Mouse (Mus musculus) midbrain, embryonic 11.5 days (tissue): ENCODE data around the gene Eya2. TPM values are rescaled to one million over a fixed set of nuclear protein-coding genes. Genes with fewer than 3 reads are reported as not detected.
A peak's percentile ranks its signal among the peaks of the same experiment; 100 is the strongest.

ENCODE experiments used
- ATAC-seq: fragments of 200-750 bp; cut with Nextera tagmentation; 2 replicates; pipeline ENCODE4 v1.8.0; 2017; ENCODE audit warnings: moderate TSS enrichment, moderate library complexity; ENCODE audit not compliant: low FRiP score
- DNase-seq: peaks from one replicate; pipeline ENCODE4 v3.0.0; 2015; ENCODE audit warnings: low spot score; ENCODE audit errors: missing footprints
- H3K27ac ChIP-seq: fragments of 300-500 bp; sonication (generic); 2 replicates; pipeline ENCODE4 v1.5.1; 2014; ENCODE audit warnings: low read depth, low read length
- H3K27me3 ChIP-seq: fragments of 300-500 bp; sonication (generic); 2 replicates; pipeline ENCODE4 v1.6.1; 2014; ENCODE audit warnings: mild to moderate bottlenecking, low read length, moderate library complexity, mixed read lengths; ENCODE audit not compliant: control insufficient read depth, insufficient read depth
- H3K36me3 ChIP-seq: fragments of 300-500 bp; sonication (generic); 2 replicates; pipeline ENCODE4 v1.6.1; 2014; ENCODE audit warnings: mild to moderate bottlenecking, low read length, moderate library complexity, mixed read lengths; ENCODE audit not compliant: control insufficient read depth, insufficient read depth
- H3K4me1 ChIP-seq: fragments of 300-500 bp; sonication (generic); 2 replicates; pipeline ENCODE4 v1.6.1; 2014; ENCODE audit warnings: low read length; ENCODE audit not compliant: control insufficient read depth, insufficient read depth
- H3K4me2 ChIP-seq: fragments of 300-500 bp; sonication (generic); 2 replicates; pipeline ENCODE4 v1.6.1; 2014; ENCODE audit warnings: mild to moderate bottlenecking, moderate library complexity
- H3K4me3 ChIP-seq: fragments of 300-500 bp; sonication (generic); 2 replicates; pipeline ENCODE4 v1.5.1; 2014; ENCODE audit warnings: low read depth, low read length
- H3K9ac ChIP-seq: fragments of 300-500 bp; sonication (generic); 2 replicates; pipeline ENCODE4 v1.6.1; 2014; ENCODE audit warnings: low read length
- H3K9me3 ChIP-seq: fragments of 300-500 bp; sonication (generic); 2 replicates; pipeline ENCODE4 v1.6.1; 2016; ENCODE audit warnings: low read length; ENCODE audit not compliant: control insufficient read depth
- WGBS: fragments of 180-500 bp; shearing (Covaris S2); extraction: QIAGEN DNeasy Blood & Tissue Kit; methylation state at CpG from one replicate; pipeline ENCODE4 v1.1.7; 2014; 5-methylcytosine and 5-hydroxymethylcytosine counted together
- polyA plus RNA-seq: library from polyadenylated mRNA; unstranded; fragments of >200 nt; fragmentation: Nextera tagmentation; extraction: Ambion mirVana; gene quantifications from 2 replicates; pipeline ENCODE4 v1.2.1, GENCODE M21; 2014

Eya2 gene
- polyA plus RNA-seq, 1 experiment from 2014 or later = 6.9 TPM

DNA sequence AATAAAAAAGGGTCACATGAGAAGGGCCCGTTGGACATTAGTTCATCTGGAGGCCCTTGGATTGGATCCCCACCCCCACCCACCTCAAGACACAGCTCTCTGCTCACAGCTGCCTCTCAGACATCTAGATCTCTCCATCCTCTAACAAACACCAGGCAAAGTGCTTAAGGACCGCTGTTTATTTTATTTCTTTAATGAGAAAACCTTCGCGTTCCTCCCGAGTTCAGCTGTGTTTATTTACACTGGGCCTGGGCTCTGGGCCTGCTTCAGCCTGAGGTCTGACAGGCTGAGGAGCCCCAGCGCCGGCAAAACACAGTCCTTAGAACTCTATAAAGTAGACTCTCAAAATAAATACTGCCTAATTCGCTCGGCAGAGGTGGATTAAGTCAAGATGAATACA is 146.2 kb downstream of the Eya2 start:
- peaks cover 18% of the 10 kb centered on the region for H3K4me1 ChIP-seq
- ATAC-seq (no peak), DNase-seq (peak; percentile 91)
- no peaks in the 10 kb centered on the region for H3K9me3 ChIP-seq
- no peaks in the 10 kb centered on the region for H3K36me3 ChIP-seq
- no peak overlapping the region for H3K4me2 ChIP-seq
- no peak overlapping the region for H3K4me3 ChIP-seq
- no peaks in the 10 kb centered on the region for H3K27me3 ChIP-seq
- no peak overlapping the region for H3K9ac ChIP-seq
- H3K27ac ChIP-seq = peak overlapping the region; percentile 27; the same call in 1 of the 2 replicates
- 4% methylated on average over 9 of the region's 9 CpGs for WGBS

DNA sequence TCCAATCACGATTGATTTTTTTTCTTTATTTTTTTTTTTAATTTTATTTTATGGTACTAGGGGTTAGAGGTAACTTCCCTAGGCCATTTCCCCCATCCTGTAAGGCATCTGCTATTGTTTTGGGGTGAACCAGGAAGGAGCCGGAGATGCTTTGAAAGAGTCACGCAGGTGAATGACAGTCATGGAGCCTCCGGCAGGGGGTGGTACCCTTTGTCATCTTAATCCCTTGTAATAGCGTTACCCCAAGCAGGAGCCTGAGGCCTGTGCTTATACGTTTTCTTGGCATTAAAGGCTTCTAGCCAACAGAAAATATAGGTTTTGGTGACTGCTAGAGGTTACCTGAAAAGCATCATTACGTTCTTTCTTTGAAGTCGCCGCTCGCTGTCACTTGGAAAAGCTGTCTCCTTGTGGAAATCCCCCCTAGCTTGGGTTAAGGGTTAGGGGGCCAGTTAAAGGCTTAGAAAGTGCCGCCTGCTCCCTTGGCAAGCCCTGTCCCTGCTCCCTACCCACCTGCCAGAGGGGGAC is 146.8 kb downstream of the Eya2 start:
- Histone ChIP-seq H3K4me1 (peaks cover 18% of the 10 kb centered on the region), H3K9ac (no peak overlapping the region), H3K4me2 (peak overlapping the region; percentile 0; the same call in 1 of the 2 replicates), H3K4me3 (no peak overlapping the region), H3K27ac (no peak overlapping the region), H3K9me3 (no peaks in the 10 kb centered on the region), H3K36me3 (no peaks in the 10 kb centered on the region), H3K27me3 (no peaks in the 10 kb centered on the region)
- 4% methylated on average over 11 of the region's 11 CpGs for WGBS
- DNase-seq (peak; percentile 91), ATAC-seq (no peak)

DNA sequence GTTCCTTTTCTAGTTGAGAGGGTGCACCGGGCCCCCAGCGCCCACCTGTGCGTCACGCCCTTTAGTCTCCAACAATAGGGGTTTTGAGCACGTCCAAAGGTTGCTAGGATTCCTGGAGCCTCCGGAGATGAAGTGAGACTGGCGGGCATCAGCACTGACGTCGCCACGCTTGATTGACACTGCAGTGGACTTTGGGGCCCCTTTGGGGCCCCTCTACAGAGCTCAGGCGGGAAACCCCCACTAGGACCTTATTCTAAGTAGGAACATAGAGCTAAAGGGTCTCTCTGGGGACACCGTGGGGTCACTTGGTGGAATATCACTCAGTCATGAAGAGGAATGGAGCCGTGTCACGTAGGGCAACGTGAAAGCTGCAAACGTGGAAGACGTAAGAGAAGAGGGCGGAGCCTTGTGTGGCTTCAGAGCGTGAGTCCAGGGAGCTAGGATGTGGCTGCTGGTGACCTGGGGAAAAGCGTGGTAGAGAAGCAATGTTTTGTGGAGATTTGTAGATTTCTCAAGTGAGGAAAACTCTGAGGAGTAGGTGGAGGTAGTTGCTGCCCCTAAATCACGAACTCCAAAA is 147.5 kb downstream of the Eya2 start:
- ATAC-seq = no peak
- DNase-seq = no peak
- H3K9me3 ChIP-seq = no peaks in the 10 kb centered on the region
- H3K36me3 ChIP-seq = no peaks in the 10 kb centered on the region
- no peak overlapping the region for H3K27ac ChIP-seq
- H3K4me1 ChIP-seq = peaks cover 18% of the 10 kb centered on the region
- H3K9ac ChIP-seq = no peak overlapping the region
- H3K27me3 ChIP-seq = no peaks in the 10 kb centered on the region
- no peak overlapping the region for H3K4me3 ChIP-seq
- WGBS = 13% methylated on average over 21 of the region's 21 CpGs
- H3K4me2 ChIP-seq = no peak overlapping the region

DNA sequence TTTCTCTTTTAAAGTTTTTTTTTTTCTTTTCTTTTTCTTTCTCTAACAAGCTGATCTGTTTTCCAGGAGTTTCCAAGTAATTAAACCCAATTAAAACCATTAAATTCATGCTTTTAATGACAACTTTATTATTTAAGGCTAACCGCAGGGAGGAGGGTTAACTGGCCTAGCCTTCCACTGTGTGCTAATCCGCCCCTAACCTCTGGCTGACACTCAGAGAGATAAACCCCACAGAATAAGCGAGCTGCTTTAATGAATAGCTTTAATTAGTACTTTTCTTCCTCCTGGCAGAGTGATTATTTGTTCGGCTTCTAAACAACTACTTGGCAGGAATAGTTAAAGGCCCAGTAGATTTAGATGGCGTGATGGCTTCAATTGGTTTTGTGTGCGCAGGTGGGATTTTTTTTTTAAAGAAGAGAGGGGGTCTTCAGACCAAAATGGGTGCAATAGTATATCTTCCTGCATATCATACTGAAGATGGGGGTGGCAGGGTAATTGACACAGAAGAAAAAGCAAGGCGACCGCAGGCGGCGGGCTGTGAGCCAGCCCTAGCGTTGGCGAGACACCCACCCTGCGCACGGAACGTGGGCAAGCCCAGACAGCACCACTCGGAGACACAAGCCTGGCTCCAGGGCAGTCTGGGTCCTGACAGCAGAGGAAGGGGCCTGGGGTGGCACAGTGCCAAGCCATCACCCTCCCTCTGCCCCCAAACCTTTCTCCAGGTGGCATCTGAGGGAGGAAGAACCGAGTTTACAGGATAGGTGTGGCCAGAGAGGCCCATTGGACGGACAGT is 150.7 kb downstream of the Eya2 start:
- ATAC-seq = no peak
- no peaks in the 10 kb centered on the region for H3K27me3 ChIP-seq
- no peaks in the 10 kb centered on the region for H3K36me3 ChIP-seq
- no peak overlapping the region for H3K27ac ChIP-seq
- 46% methylated on average over 18 of the region's 18 CpGs for WGBS
- H3K4me1 ChIP-seq = peaks cover 19% of the 10 kb centered on the region
- H3K9ac ChIP-seq = no peak overlapping the region
- no peak overlapping the region for H3K4me3 ChIP-seq
- no peaks in the 10 kb centered on the region for H3K9me3 ChIP-seq
- no peak for DNase-seq
- H3K4me2 ChIP-seq = no peak overlapping the region

DNA sequence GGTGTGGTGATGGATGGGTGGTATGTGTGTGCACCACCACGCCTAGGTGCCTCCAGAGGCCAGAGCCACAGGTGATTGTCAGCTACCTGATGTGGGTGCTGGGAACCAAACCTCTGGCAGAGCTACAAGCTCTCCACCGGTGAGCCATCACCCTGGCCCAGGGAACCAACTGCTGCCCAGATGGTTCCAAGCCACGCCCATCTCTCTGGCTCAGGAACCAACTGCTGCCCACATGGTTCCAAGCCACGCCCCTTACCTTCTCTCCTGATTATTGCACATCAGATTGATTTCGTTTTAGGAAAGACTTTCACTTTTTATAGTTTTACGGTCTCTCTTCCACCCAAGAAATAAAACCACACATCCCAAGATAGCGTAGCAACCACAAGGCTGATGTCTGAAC is 153.1 kb downstream of the Eya2 start:
- no peak overlapping the region for H3K9ac ChIP-seq
- ATAC-seq = no peak
- no peaks in the 10 kb centered on the region for H3K36me3 ChIP-seq
- no peaks in the 10 kb centered on the region for H3K9me3 ChIP-seq
- H3K4me2 ChIP-seq = no peak overlapping the region
- H3K27me3 ChIP-seq = no peaks in the 10 kb centered on the region
- H3K27ac ChIP-seq = no peak overlapping the region
- WGBS = 49% methylated on average over 7 of the region's 7 CpGs
- DNase-seq = no peak
- H3K4me1 ChIP-seq = peaks cover 4% of the 10 kb centered on the region; the same call in 1 of the 2 replicates
- H3K4me3 ChIP-seq = no peak overlapping the region

DNA sequence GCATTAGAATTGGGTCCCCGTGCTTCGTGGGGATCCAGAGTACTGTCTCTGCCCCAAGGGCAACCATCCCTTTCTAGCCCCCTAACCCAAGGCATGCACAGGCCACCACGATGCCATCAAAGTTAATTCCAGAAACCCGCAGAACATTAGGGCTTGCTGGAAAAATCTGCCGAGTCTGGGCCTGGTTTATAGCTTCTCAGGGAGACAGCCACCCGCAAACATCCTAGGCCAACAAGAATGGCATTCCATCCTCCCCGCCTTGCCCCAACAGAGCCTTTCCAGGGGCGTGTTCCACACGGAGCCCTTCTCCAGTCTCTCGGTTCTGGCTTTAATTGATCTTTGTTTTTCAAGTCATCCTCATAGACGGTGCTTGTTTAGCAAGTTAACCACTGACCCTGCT is 153.6 kb downstream of the Eya2 start:
- Histone ChIP-seq H3K4me2 (no peak overlapping the region), H3K27ac (no peak overlapping the region), H3K4me3 (no peak overlapping the region), H3K27me3 (no peaks in the 10 kb centered on the region), H3K36me3 (no peaks in the 10 kb centered on the region), H3K4me1 (peaks cover 4% of the 10 kb centered on the region; the same call in 1 of the 2 replicates), H3K9ac (no peak overlapping the region), H3K9me3 (no peaks in the 10 kb centered on the region)
- WGBS = 13% methylated on average over 11 of the region's 11 CpGs
- ATAC-seq = no peak
- no peak for DNase-seq

DNA sequence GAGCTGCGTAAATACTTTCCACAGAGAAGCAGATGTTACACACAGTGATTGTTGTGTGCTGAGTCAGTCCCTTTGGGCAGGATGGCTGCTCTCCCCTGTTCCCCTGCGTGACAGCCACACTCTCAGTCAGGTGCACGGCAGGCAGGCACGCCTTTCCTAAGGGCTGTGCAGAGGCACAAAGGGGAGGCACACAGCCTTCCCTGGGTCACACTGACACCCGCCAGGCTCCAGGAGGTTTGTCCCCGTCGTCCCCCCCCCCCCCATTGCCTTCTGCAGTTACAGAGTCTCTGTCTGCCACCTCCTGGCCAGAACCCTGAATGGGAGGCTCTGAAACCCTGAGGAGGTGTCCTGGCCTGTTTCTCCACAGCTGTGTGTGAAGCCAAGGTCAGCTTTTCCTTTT is 156.2 kb downstream of the Eya2 start:
- Histone ChIP-seq H3K9ac (no peak overlapping the region), H3K4me3 (no peak overlapping the region), H3K27ac (no peak overlapping the region), H3K9me3 (no peaks in the 10 kb centered on the region), H3K4me2 (no peak overlapping the region), H3K27me3 (no peaks in the 10 kb centered on the region), H3K4me1 (0 out of 2 replicates have a peak, but pooled peaks cover 4% of the 10 kb centered on the region), H3K36me3 (no peaks in the 10 kb centered on the region)
- WGBS = 33% methylated on average over 7 of the region's 7 CpGs
- peak; percentile 57; the same call in 1 of the 2 replicates for ATAC-seq
- no peak for DNase-seq

DNA sequence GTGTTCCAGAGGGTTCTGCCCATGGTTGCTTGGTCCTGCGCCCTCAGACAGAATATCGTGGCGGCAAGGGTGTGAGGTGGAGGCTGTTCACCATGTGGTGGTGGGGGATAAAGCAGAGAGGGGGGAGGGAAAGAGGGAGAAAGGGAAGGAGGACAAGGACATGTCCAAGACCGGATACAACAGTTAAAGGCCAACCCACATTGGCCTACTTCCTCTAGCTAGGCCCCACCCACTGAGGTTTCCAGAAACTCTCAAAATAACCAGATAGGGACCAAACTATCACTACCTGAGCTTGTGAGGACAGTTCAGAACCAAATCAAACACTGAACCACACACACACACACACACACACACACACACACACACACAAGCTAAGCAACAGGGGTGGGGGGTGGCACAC is 157.9 kb downstream of the Eya2 start:
- no peak for DNase-seq
- WGBS = 86% methylated on average over 4 of the region's 4 CpGs
- Histone ChIP-seq H3K4me3 (no peak overlapping the region), H3K27me3 (no peaks in the 10 kb centered on the region), H3K27ac (no peak overlapping the region), H3K4me1 (peaks cover 5% of the 10 kb centered on the region; the same call in 1 of the 2 replicates), H3K9ac (no peak overlapping the region), H3K9me3 (no peaks in the 10 kb centered on the region), H3K4me2 (no peak overlapping the region), H3K36me3 (no peaks in the 10 kb centered on the region)
- no peak for ATAC-seq

DNA sequence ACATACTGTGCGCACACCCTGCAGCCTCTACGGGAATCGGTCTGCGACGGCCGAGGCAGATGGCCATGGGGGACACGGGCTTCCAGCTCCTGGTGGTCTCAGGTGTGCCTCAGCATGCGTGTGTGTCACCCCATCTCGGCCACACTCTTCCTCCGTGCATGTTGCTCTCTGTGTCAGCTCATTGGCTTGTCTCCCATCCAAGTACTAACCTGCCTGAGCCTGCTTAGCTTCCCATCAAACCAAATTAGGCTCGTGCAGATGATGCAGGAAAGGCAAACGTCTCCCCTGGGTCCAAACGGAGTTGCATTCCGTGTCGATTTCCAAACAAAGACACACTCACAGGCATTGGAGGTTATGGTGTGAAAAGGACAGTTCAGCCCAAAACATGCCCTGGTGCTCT is 163.0 kb downstream of the Eya2 start:
- H3K27ac ChIP-seq = no peak overlapping the region
- H3K36me3 ChIP-seq = no peaks in the 10 kb centered on the region
- no peaks in the 10 kb centered on the region for H3K9me3 ChIP-seq
- no peak overlapping the region for H3K4me3 ChIP-seq
- ATAC-seq (no peak), DNase-seq (peak; percentile 92)
- 0 out of 2 replicates have a peak overlapping the region, but pooled peaks have one; percentile 12 for H3K9ac ChIP-seq
- no peak overlapping the region for H3K4me2 ChIP-seq
- H3K4me1 ChIP-seq = peaks cover 14% of the 10 kb centered on the region
- no peaks in the 10 kb centered on the region for H3K27me3 ChIP-seq
- 70% methylated on average over 15 of the region's 15 CpGs for WGBS
